Mouse (Mus musculus): ENCODE data around the gene Hk1.

GRCm38 (mm10) chr10:62341956-62342355 lies 37.8 kb downstream of the Hk1 start:
- TF ChIP-seq EP300 (IDR thresholded peaks at IDR 0.05; ENCODE audit: low read depth) (no peak), CTCF (IDR thresholded peaks at IDR 0.05; ENCODE audit: low read depth) (no peak)

All from liver, postnatal 0 days (tissue).